Mouse (Mus musculus): ENCODE data around the gene Fip1l1. TPM values are rescaled to one million over a fixed set of nuclear protein-coding genes. Genes with fewer than 3 reads are reported as not detected.

Gene Fip1l1
- polyA plus RNA-seq, 1 experiment from 2014 or later = 85.1 TPM

GRCm38 (mm10) chr5:74591413-74591812 is 56.2 kb downstream of the Fip1l1 start:
- no peaks in the 10 kb centered on the region for H3K4me1 ChIP-seq (replicated peaks)
- H3K27me3 ChIP-seq = no peaks in the 10 kb centered on the region
- 94% methylated on average over 5 of the region's 5 CpGs for WGBS
- H3K4me3 ChIP-seq (replicated peaks) = no peak overlapping the region
- ATAC-seq = no peak
- no peak overlapping the region for H3K9ac ChIP-seq (replicated peaks)
- no peak overlapping the region for H3K4me2 ChIP-seq (replicated peaks)
- H3K36me3 ChIP-seq = peaks cover 73% of the 10 kb centered on the region
- H3K27ac ChIP-seq = no peak overlapping the region
- H3K9me3 ChIP-seq = no peaks in the 10 kb centered on the region

GRCm38 (mm10) chr5:74593147-74593546 is 57.9 kb downstream of the Fip1l1 start:
- ATAC-seq = no peak

GRCm38 (mm10) chr5:74600010-74600409 is 64.8 kb downstream of the Fip1l1 start:
- Histone ChIP-seq H3K9ac (replicated peaks) (no peak overlapping the region), H3K4me3 (replicated peaks) (no peak overlapping the region), H3K9me3 (no peaks in the 10 kb centered on the region), H3K4me2 (replicated peaks) (no peak overlapping the region), H3K36me3 (peaks cover 30% of the 10 kb centered on the region), H3K27ac (no peak overlapping the region), H3K4me1 (replicated peaks) (no peaks in the 10 kb centered on the region), H3K27me3 (no peaks in the 10 kb centered on the region)
- 86% methylated on average over 5 of the region's 5 CpGs for WGBS
- ATAC-seq = no peak

More at GRCm38 (mm10) chr5:74593147-74593546, 57.9 kb downstream of the Fip1l1 start:
- no peak overlapping the region for H3K27ac ChIP-seq
- WGBS = 91% methylated on average over 8 of the region's 8 CpGs
- H3K4me2 ChIP-seq (replicated peaks) = no peak overlapping the region
- no peaks in the 10 kb centered on the region for H3K27me3 ChIP-seq
- H3K4me1 ChIP-seq (replicated peaks) = no peaks in the 10 kb centered on the region
- H3K9ac ChIP-seq (replicated peaks) = no peak overlapping the region
- H3K9me3 ChIP-seq = no peaks in the 10 kb centered on the region
- H3K36me3 ChIP-seq = peaks cover 69% of the 10 kb centered on the region
- H3K4me3 ChIP-seq (replicated peaks) = no peak overlapping the region

- H3K27me3 ChIP-seq = no peaks in the 10 kb centered on the region
- no peak overlapping the region for H3K4me3 ChIP-seq (replicated peaks)
- no peak overlapping the region for H3K9ac ChIP-seq (replicated peaks)
- no peaks in the 10 kb centered on the region for H3K9me3 ChIP-seq
- H3K4me2 ChIP-seq (replicated peaks) = no peak overlapping the region
- peaks cover 23% of the 10 kb centered on the region for H3K36me3 ChIP-seq
- 87% methylated on average over 3 of the region's 3 CpGs for WGBS
- H3K4me1 ChIP-seq (replicated peaks) = no peaks in the 10 kb centered on the region
- H3K27ac ChIP-seq = no peak overlapping the region
- no peak for ATAC-seq
Measured at GRCm38 (mm10) chr5:74601171-74601570, 65.9 kb downstream of the Fip1l1 start.

GRCm38 (mm10) chr5:74601965-74602364 is 66.7 kb downstream of the Fip1l1 start:
- no peak overlapping the region for H3K4me3 ChIP-seq (replicated peaks)
- H3K27ac ChIP-seq = no peak overlapping the region
- peaks cover 17% of the 10 kb centered on the region for H3K36me3 ChIP-seq
- no peaks in the 10 kb centered on the region for H3K4me1 ChIP-seq (replicated peaks)
- H3K9ac ChIP-seq (replicated peaks) = no peak overlapping the region
- no peaks in the 10 kb centered on the region for H3K9me3 ChIP-seq
- no peaks in the 10 kb centered on the region for H3K27me3 ChIP-seq
- H3K4me2 ChIP-seq (replicated peaks) = no peak overlapping the region
- WGBS = 82% methylated on average over 6 of the region's 6 CpGs
- no peak for ATAC-seq

GRCm38 (mm10) chr5:74602371-74602770 is 67.1 kb downstream of the Fip1l1 start:
- Histone ChIP-seq H3K4me3 (replicated peaks) (no peak overlapping the region), H3K36me3 (peaks cover 14% of the 10 kb centered on the region), H3K4me2 (replicated peaks) (no peak overlapping the region), H3K9ac (replicated peaks) (no peak overlapping the region), H3K4me1 (replicated peaks) (no peaks in the 10 kb centered on the region), H3K9me3 (no peaks in the 10 kb centered on the region), H3K27ac (no peak overlapping the region), H3K27me3 (no peaks in the 10 kb centered on the region)
- WGBS = 92% methylated on average over 10 of the region's 10 CpGs
- no peak for ATAC-seq

GRCm38 (mm10) chr5:74603306-74603705 is 68.1 kb downstream of the Fip1l1 start:
- Histone ChIP-seq H3K4me1 (replicated peaks) (no peaks in the 10 kb centered on the region), H3K36me3 (peaks cover 11% of the 10 kb centered on the region), H3K27me3 (no peaks in the 10 kb centered on the region), H3K27ac (no peak overlapping the region), H3K4me3 (replicated peaks) (no peak overlapping the region), H3K9me3 (no peaks in the 10 kb centered on the region), H3K9ac (replicated peaks) (no peak overlapping the region), H3K4me2 (replicated peaks) (no peak overlapping the region)
- ATAC-seq = no peak
- 83% methylated on average over 4 of the region's 4 CpGs for WGBS

- WGBS = 86% methylated on average over 8 of the region's 8 CpGs
- H3K4me1 ChIP-seq (replicated peaks) = no peaks in the 10 kb centered on the region
- no peak overlapping the region for H3K4me3 ChIP-seq (replicated peaks)
- H3K27me3 ChIP-seq = no peaks in the 10 kb centered on the region
- no peaks in the 10 kb centered on the region for H3K36me3 ChIP-seq
- no peak overlapping the region for H3K9ac ChIP-seq (replicated peaks)
- no peaks in the 10 kb centered on the region for H3K9me3 ChIP-seq
- ATAC-seq = no peak
- H3K4me2 ChIP-seq (replicated peaks) = no peak overlapping the region
- H3K27ac ChIP-seq = no peak overlapping the region
Measured at GRCm38 (mm10) chr5:74606213-74606612, 71.0 kb downstream of the Fip1l1 start.

- Histone ChIP-seq H3K4me2 (replicated peaks) (no peak overlapping the region), H3K4me3 (replicated peaks) (no peak overlapping the region), H3K9ac (replicated peaks) (no peak overlapping the region), H3K27me3 (no peaks in the 10 kb centered on the region), H3K4me1 (replicated peaks) (no peaks in the 10 kb centered on the region), H3K9me3 (no peaks in the 10 kb centered on the region), H3K27ac (no peak overlapping the region), H3K36me3 (no peaks in the 10 kb centered on the region)
- ATAC-seq = no peak
- WGBS = 90% methylated on average over 10 of the region's 10 CpGs
Measured at GRCm38 (mm10) chr5:74610511-74610910, 75.3 kb downstream of the Fip1l1 start.

GRCm38 (mm10) chr5:74612713-74613112 is 77.5 kb downstream of the Fip1l1 start:
- no peak overlapping the region for H3K4me2 ChIP-seq (replicated peaks)
- H3K36me3 ChIP-seq = no peaks in the 10 kb centered on the region
- WGBS = 90% methylated on average over 5 of the region's 5 CpGs
- no peaks in the 10 kb centered on the region for H3K4me1 ChIP-seq (replicated peaks)
- H3K27ac ChIP-seq = no peak overlapping the region
- H3K9me3 ChIP-seq = no peaks in the 10 kb centered on the region
- H3K4me3 ChIP-seq (replicated peaks) = no peak overlapping the region
- H3K9ac ChIP-seq (replicated peaks) = no peak overlapping the region
- H3K27me3 ChIP-seq = no peaks in the 10 kb centered on the region
- no peak for ATAC-seq

- H3K27ac ChIP-seq = no peak overlapping the region
- no peak overlapping the region for H3K9ac ChIP-seq (replicated peaks)
- H3K4me2 ChIP-seq (replicated peaks) = no peak overlapping the region
- WGBS = 79% methylated on average over 18 of the region's 18 CpGs
- H3K9me3 ChIP-seq = no peaks in the 10 kb centered on the region
- H3K4me1 ChIP-seq (replicated peaks) = no peaks in the 10 kb centered on the region
- H3K4me3 ChIP-seq (replicated peaks) = no peak overlapping the region
- H3K36me3 ChIP-seq = no peaks in the 10 kb centered on the region
- no peak for ATAC-seq
- H3K27me3 ChIP-seq = no peaks in the 10 kb centered on the region
Measured at GRCm38 (mm10) chr5:74613491-74614151, 78.4 kb downstream of the Fip1l1 start.

GRCm38 (mm10) chr5:74617816-74618572 is 82.7 kb downstream of the Fip1l1 start:
- H3K27ac ChIP-seq = no peak overlapping the region
- H3K9ac ChIP-seq (replicated peaks) = no peak overlapping the region
- H3K27me3 ChIP-seq = no peaks in the 10 kb centered on the region
- no peaks in the 10 kb centered on the region for H3K36me3 ChIP-seq
- 67% methylated on average over 12 of the region's 13 CpGs for WGBS
- no peak overlapping the region for H3K4me3 ChIP-seq (replicated peaks)
- no peak for ATAC-seq
- no peak overlapping the region for H3K4me2 ChIP-seq (replicated peaks)
- H3K9me3 ChIP-seq = no peaks in the 10 kb centered on the region
- no peaks in the 10 kb centered on the region for H3K4me1 ChIP-seq (replicated peaks)
